Mouse (Mus musculus) midbrain, embryonic 16.5 days (tissue): ENCODE data around the gene Rapgef1. TPM values are rescaled to one million over a fixed set of nuclear protein-coding genes. Genes with fewer than 3 reads are reported as not detected.
A peak's percentile ranks its signal among the peaks of the same experiment; 100 is the strongest.

Source experiments
- ATAC-seq: fragments of 200-750 bp; cut with Nextera tagmentation; 2 replicates; pipeline ENCODE4 v1.8.0; 2017; ENCODE audit warnings: moderate TSS enrichment
- H3K27ac ChIP-seq: fragments of 300-500 bp; sonication (generic); 2 replicates; pipeline ENCODE4 v1.5.1; 2014; ENCODE audit warnings: mild to moderate bottlenecking, low read length, mixed read lengths
- H3K27me3 ChIP-seq: fragments of 300-500 bp; sonication (generic); 2 replicates; pipeline ENCODE4 v1.6.1; 2014; ENCODE audit warnings: low read depth, low read length, mixed read lengths; ENCODE audit not compliant: control insufficient read depth, insufficient read depth
- H3K36me3 ChIP-seq: fragments of 300-500 bp; sonication (generic); 2 replicates; pipeline ENCODE4 v1.6.1; 2014; ENCODE audit warnings: mild to moderate bottlenecking, low read length, moderate library complexity, mixed read lengths; ENCODE audit not compliant: control insufficient read depth, insufficient read depth
- H3K4me1 ChIP-seq: fragments of 300-500 bp; sonication (generic); 2 replicates; pipeline ENCODE4 v1.6.1; 2014; ENCODE audit warnings: mild to moderate bottlenecking, low read length, mixed read lengths; ENCODE audit not compliant: control insufficient read depth, insufficient read depth
- H3K4me2 ChIP-seq: fragments of 300-500 bp; sonication (generic); 2 replicates; pipeline ENCODE4 v1.6.1; 2014; ENCODE audit warnings: mild to moderate bottlenecking, low read length, mixed read lengths
- H3K4me3 ChIP-seq: fragments of 300-500 bp; sonication (generic); 2 replicates; pipeline ENCODE4 v1.5.1; 2014; ENCODE audit warnings: low read depth, mild to moderate bottlenecking, low read length, moderate library complexity, mixed read lengths
- H3K9ac ChIP-seq: fragments of 300-500 bp; sonication (generic); 2 replicates; pipeline ENCODE4 v1.6.1; 2014; ENCODE audit warnings: low read depth, low read length, mixed read lengths
- H3K9me3 ChIP-seq: fragments of 300-500 bp; sonication (generic); replicated peaks from 2 replicates; pipeline ENCODE4 v1.6.1; 2014; ENCODE audit warnings: mild to moderate bottlenecking, low read length, mixed read lengths; ENCODE audit not compliant: control insufficient read depth, poor library complexity, severe bottlenecking
- WGBS: fragments of 180-500 bp; shearing (Covaris S2); extraction: QIAGEN DNeasy Blood & Tissue Kit; methylation state at CpG from one replicate; pipeline ENCODE4 v1.1.7; 2014; 5-methylcytosine and 5-hydroxymethylcytosine counted together
- polyA plus RNA-seq: library from polyadenylated mRNA; unstranded; fragments of >200 nt; fragmentation: Nextera tagmentation; extraction: Ambion mirVana; gene quantifications from 2 replicates; pipeline ENCODE4 v1.2.1, GENCODE M21; 2015

Rapgef1 gene
- polyA plus RNA-seq, result 18.1 and 18.7 TPM in 2 replicates

GRCm38 (mm10) chr2:29619484-29620300 is at the start of gene Rapgef1:
TSS of gene Rapgef1 (plus strand) at chr2:29619720.
- Histone ChIP-seq H3K4me2 (peak within 1 kb of the TSS; percentile 76), H3K4me3 (peak within 1 kb of the TSS; percentile 84), H3K9ac (peak within 1 kb of the TSS; percentile 93), H3K9me3 (no peaks in the 10 kb centered on the region), H3K36me3 (no peaks in the 10 kb centered on the region), H3K27me3 (no peaks in the 10 kb centered on the region), H3K27ac (peak within 1 kb of the TSS; percentile 87), H3K4me1 (peaks cover 14% of the 10 kb centered on the region)
- ATAC-seq, result peak; percentile 88
- WGBS, result under 1% methylated on average over 68 of the region's 101 CpGs

GRCm38 (mm10) chr2:29571921-29572700 is 47.4 kb upstream of the Rapgef1 start:
- Histone ChIP-seq H3K36me3 (no peaks in the 10 kb centered on the region), H3K4me3 (no peak overlapping the region), H3K27me3 (no peaks in the 10 kb centered on the region), H3K27ac (no peak overlapping the region; the same call in 1 of the 2 replicates), H3K9ac (no peak overlapping the region), H3K4me2 (no peak overlapping the region), H3K9me3 (no peaks in the 10 kb centered on the region), H3K4me1 (peaks cover 18% of the 10 kb centered on the region)
- WGBS, result 54% methylated on average over 9 of the region's 9 CpGs
- ATAC-seq, result no peak

GRCm38 (mm10) chr2:29572811-29573427 is 46.6 kb upstream of the Rapgef1 start:
- Histone ChIP-seq H3K27me3 (no peaks in the 10 kb centered on the region), H3K4me1 (peaks cover 18% of the 10 kb centered on the region), H3K9me3 (no peaks in the 10 kb centered on the region), H3K27ac (no peak overlapping the region), H3K4me3 (no peak overlapping the region), H3K9ac (no peak overlapping the region), H3K4me2 (no peak overlapping the region), H3K36me3 (no peaks in the 10 kb centered on the region)
- WGBS, result 32% methylated on average over 5 of the region's 5 CpGs
- ATAC-seq, result no peak

GRCm38 (mm10) chr2:29573591-29573990 is 45.9 kb upstream of the Rapgef1 start:
- H3K4me1 ChIP-seq, result peaks cover 18% of the 10 kb centered on the region
- no peak overlapping the region for H3K4me2 ChIP-seq
- H3K9ac ChIP-seq, result no peak overlapping the region
- H3K4me3 ChIP-seq, result no peak overlapping the region
- H3K27ac ChIP-seq, result peak overlapping the region; percentile 45
- no peaks in the 10 kb centered on the region for H3K36me3 ChIP-seq
- ATAC-seq, result peak; percentile 26; the same call in 1 of the 2 replicates
- H3K9me3 ChIP-seq, result no peaks in the 10 kb centered on the region
- WGBS, result 15% methylated on average over 5 of the region's 5 CpGs
- H3K27me3 ChIP-seq, result no peaks in the 10 kb centered on the region

- ATAC-seq, result no peak
Measured at GRCm38 (mm10) chr2:29574187-29574586, 45.3 kb upstream of the Rapgef1 start.

GRCm38 (mm10) chr2:29582415-29582814 is 37.1 kb upstream of the Rapgef1 start:
- WGBS, result 4% methylated on average over 7 of the region's 7 CpGs
- H3K36me3 ChIP-seq, result no peaks in the 10 kb centered on the region
- H3K27ac ChIP-seq, result no peak overlapping the region
- no peaks in the 10 kb centered on the region for H3K9me3 ChIP-seq
- H3K27me3 ChIP-seq, result no peaks in the 10 kb centered on the region
- H3K4me2 ChIP-seq, result no peak overlapping the region
- no peak overlapping the region for H3K9ac ChIP-seq
- H3K4me3 ChIP-seq, result no peak overlapping the region
- ATAC-seq, result 0 out of 2 replicates have a peak, but pooled peaks have one; percentile 29
- peaks cover 8% of the 10 kb centered on the region for H3K4me1 ChIP-seq

More at GRCm38 (mm10) chr2:29574187-29574586, 45.3 kb upstream of the Rapgef1 start:
- peaks cover 18% of the 10 kb centered on the region for H3K4me1 ChIP-seq
- H3K4me3 ChIP-seq, result no peak overlapping the region
- H3K36me3 ChIP-seq, result no peaks in the 10 kb centered on the region
- 5% methylated on average over 11 of the region's 11 CpGs for WGBS
- no peak overlapping the region for H3K9ac ChIP-seq
- no peaks in the 10 kb centered on the region for H3K27me3 ChIP-seq
- H3K27ac ChIP-seq, result peak overlapping the region; percentile 45
- no peaks in the 10 kb centered on the region for H3K9me3 ChIP-seq
- H3K4me2 ChIP-seq, result no peak overlapping the region

- Histone ChIP-seq H3K36me3 (no peaks in the 10 kb centered on the region), H3K27ac (peak overlapping the region; percentile 3; the same call in 1 of the 2 replicates), H3K4me2 (no peak overlapping the region), H3K27me3 (no peaks in the 10 kb centered on the region), H3K9ac (0 out of 2 replicates have a peak overlapping the region, but pooled peaks have one; percentile 3), H3K4me1 (peaks cover 8% of the 10 kb centered on the region), H3K9me3 (no peaks in the 10 kb centered on the region), H3K4me3 (no peak overlapping the region)
- peak; percentile 67 for ATAC-seq
- 10% methylated on average over 8 of the region's 8 CpGs for WGBS
Measured at GRCm38 (mm10) chr2:29586017-29586702, 33.4 kb upstream of the Rapgef1 start.

GRCm38 (mm10) chr2:29588006-29588405 is 31.5 kb upstream of the Rapgef1 start:
- Histone ChIP-seq H3K27me3 (no peaks in the 10 kb centered on the region), H3K9me3 (no peaks in the 10 kb centered on the region), H3K9ac (no peak overlapping the region), H3K4me1 (peaks cover 8% of the 10 kb centered on the region), H3K4me2 (no peak overlapping the region), H3K27ac (no peak overlapping the region), H3K4me3 (no peak overlapping the region), H3K36me3 (no peaks in the 10 kb centered on the region)
- WGBS, result 68% methylated on average over 4 of the region's 4 CpGs
- ATAC-seq, result no peak
